Mouse (Mus musculus): Measurements from ENCODE around the gene Kcnj9. TPM values are rescaled to one million over a fixed set of nuclear protein-coding genes. Genes with fewer than 3 reads are reported as not detected.

The Kcnj9 gene
- total RNA-seq (2021): 0.18 TPM in 1 of 2 replicates, not detected in the other
- long read RNA-seq: 0 reads

DNA sequence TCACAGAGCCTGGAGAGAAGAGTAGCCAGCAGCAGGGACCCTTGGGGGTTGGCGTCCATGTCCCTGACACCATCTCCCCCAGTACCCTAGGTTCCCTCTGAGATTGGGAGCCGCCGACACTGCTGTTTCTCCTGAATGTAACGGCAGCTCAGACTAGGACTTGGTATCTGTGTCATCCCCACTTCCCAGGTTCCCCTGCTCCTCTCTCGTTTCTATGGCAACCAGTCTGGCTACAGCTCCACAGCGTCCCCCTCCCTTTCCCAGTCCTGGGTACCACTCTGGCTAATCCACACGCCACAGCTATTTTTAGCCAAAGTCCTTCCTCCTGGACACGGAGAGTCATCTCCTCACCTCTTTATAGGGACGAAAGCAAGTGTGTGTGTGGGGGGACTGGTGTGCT lies at the start of gene Kcnj9:
TSS of gene Kcnj9 (minus strand) at position 188 of the 400 bp plus-strand sequence.
- no peak for DNase-seq

DNA sequence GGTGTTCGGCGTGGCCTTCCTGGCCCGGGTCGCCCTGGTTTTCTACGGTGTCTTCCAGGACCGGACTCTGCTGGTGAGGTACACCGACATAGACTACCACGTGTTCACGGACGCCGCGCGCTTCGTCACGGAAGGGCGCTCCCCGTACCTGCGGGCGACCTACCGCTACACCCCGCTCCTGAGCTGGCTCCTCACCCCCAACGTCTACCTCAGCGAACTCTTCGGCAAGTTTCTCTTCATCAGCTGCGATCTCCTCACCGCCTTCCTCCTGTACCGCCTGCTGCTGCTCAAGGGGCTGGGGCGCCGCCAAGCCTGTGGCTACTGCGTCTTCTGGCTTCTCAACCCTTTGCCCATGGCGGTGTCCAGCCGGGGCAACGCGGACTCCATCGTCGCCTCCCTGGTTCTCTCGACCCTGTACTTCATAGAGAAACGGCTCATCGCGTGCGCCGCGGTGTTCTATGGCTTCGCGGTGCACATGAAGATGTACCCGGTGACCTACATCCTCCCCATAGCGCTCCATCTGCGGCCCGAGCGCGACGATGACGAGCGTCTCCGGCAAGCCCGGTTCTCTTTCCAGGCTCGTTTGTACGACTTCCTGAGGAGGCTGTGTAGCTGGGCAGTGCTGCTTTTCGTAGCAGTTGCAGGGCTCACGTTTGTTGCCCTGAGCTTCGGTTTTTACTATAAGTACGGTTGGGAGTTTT lies 47.8 kb upstream of the Kcnj9 start:
- no peak for DNase-seq

DNA sequence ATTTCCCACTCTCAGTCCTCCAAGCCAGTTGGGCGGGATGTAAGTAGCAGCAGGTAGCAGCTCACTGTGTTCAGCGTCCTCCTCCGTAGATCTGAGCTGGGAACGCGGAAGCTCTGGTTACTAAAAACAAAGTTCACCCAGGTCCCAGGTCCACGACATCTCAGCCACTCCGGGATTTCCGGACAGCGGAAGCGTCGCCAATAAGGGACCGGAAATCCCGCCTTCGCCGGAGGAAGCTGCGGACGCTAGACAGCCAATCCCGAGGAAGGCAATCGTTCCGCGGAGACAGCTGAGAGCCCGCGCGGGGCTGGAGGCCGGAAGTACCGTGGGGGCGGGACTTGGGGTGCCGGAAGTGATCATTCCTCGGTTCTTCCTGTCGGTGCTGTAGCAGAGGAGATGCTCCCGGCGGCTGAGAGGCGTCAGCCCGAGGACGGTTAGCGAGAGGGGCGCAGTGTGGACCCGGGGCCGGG lies 47.1 kb upstream of the Kcnj9 start, which contains the start of gene Pigm:
TSS of gene Pigm (plus strand) at position 349 of the 470 bp plus-strand sequence.
- peak; percentile 97 for DNase-seq

DNA sequence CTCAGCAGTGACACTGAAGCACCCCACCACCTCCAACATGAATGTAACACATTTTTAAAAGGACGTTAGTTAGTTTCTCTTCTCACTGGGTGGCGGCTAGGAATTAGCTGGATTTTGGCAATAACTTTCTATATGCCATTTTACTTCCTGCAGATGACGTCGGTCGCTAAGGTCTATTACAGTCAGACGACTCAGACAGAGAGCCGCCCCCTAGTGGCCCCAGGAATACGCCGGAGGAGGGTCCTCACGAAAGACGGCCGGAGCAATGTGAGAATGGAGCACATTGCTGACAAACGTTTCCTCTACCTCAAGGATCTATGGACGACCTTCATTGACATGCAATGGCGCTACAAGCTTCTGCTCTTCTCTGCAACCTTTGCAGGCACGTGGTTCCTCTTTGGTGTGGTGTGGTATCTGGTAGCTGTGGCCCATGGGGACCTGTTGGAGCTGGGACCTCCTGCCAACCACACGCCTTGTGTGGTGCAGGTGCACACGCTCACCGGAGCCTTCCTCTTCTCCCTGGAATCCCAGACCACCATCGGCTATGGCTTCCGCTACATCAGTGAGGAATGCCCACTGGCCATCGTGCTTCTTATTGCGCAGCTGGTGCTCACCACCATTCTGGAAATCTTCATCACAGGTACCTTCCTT lies 39.8 kb upstream of the Kcnj9 start:
- DNase-seq: peak; percentile 58

DNA sequence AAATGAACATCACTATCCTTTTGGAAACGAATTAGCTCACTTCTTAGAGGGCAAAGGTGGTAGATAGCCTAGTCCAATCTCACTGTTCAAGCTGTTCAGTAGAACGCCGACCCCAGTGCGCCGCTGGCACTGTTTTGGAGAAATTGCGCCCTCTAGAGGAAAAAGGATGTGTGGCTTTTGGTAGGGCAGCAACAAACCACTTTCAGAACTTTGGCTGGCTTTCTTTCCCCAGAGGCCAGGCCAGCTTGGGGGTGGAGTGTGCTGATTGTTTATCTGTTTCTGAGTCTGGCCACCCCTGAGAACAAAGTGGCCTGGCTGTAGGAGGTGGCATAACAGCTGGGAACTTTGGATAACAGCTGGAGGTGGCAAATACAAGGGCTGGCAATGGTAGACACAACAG lies 35.6 kb upstream of the Kcnj9 start:
- DNase-seq: peak; percentile 35

DNA sequence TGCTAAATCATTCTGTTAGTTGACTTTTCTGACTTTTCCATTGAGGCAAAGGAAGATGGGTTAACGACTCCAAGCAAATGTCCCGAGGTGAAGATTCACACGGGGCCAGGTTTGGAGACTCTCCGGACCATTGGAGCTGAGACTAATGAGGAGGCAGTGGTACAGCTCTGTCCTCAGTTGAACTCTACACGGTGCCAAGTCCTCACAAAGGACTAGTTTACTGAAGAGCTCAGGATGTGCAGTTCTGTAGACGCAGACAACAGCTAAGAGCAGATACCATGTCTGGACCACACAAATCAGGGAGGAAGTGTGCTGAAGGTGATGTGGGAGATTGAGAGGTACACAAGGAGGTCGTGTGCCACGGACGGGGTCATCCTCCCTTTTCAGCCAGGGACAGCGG lies 29.2 kb upstream of the Kcnj9 start:
- no peak for DNase-seq

DNA sequence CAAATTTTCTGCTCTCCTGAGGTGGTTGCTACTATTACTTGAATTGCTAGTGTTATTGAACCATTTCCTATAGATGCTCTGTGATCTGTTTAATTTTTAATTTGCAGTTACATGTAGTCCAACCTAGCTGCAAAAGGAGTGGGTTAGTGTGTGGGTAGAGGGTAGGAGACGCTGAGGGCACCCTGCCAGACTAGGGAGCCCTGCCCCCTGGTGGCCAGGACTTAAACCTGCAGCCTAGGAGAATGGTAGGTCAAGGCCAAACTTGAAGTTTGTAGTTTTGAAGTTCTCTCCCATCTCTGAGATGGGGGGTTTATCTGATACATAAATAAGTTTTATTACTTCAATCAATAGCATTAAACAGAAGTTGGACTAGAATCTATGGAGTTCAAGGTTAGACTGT lies 28.4 kb upstream of the Kcnj9 start:
- DNase-seq: peak; percentile 76

DNA sequence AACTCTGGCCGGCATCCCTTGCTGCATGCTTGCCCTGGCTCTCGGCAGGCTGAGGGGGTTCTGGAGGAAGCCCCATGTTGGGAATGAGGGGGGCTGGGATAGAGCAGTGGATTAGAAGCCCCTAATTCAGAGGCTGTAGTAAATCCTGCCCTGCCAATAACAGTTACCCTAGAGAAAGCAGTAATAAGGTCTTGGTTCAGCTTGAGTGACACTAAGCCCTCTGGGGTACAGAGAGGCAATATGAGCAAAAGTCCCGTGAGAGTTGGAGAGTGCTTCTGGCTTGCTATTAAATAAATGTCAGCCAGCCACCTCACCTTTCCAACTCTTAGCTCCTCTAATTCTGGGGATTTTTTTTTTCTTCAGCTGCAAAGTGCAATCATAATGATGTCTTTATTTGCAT lies 26.2 kb upstream of the Kcnj9 start:
- DNase-seq: no peak

DNA sequence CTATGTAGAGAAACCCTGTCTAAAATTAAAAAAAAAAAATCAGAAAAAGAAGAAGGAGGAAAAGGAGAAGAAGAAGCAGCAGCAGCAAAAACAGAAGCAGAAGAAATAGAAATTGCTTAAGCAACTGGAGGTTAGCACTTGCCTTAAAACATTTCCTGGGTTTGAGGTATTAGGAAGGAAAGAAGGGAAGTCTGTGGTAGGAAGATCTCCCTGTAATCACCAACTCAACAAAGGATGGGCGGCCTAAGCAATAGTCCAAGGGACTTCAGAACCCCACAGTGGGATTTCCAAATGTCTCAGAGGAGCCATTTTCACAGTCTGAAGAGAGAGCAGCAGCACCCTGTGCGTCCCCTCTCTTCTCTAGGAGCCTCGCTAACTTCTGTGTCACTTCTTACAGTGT lies 23.3 kb upstream of the Kcnj9 start:
- no peak for DNase-seq

DNA sequence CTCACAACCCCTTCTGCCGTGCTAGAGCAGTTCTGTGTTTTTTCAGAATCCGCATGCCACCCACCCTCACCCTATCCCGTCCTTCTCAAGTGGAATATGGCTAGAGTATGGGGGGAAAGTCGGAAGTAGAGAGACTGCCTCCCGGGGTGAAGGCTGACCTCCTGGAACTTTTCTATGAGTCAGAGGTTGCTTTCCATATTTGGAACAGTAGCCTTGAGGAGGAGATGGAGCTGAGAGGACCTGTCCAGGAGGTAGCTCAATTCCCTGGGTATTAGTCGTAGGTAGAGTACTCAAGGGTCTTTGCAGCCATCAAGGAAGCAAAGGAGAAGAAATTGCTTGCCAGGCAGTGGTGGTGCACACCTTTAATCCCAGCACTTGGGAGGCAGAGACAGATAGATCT lies 22.9 kb upstream of the Kcnj9 start:
- no peak for DNase-seq

DNA sequence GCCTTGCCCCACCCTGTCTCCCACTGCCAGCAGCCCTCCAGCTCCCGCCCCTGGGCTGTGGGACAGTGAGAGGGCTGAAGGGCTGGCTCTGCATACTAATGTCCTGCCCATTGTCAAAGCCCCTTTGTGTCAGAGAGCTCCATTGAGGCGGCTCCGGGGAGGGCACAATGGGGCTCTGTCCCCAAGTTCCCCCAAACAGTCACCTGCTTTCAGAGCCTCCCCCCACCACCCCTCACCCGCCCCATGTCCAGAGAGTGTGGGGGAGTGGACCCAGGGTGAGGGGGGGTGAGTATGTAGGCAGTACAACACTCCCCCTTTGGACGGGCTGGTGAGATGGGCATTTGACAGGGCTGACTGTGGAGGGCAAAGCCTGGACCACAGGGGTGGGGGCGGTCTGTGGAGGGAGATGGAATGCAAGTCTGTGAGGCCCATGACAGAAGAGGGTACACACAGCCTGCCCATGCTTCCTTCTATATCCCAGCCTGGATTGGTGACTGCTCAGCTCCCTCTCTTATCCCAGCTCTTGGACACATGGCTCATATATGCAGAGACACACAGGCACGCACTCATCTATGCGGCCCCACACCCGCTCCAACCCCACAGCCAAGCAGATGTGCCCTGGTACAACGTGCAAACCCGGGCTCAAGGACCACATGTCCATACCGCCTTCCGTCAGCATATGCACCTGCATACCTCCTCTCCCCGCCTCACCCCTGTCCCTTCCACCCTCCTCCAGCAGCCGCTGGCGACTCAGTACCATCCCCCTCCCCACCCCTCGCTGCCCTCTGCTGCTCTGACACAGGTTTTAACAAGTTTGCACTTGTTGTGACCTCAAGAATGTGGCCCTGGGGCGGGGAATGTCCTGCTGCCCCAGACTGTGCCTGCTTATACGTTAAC lies 21.0 kb upstream of the Kcnj9 start:
- DNase-seq: no peak

DNA sequence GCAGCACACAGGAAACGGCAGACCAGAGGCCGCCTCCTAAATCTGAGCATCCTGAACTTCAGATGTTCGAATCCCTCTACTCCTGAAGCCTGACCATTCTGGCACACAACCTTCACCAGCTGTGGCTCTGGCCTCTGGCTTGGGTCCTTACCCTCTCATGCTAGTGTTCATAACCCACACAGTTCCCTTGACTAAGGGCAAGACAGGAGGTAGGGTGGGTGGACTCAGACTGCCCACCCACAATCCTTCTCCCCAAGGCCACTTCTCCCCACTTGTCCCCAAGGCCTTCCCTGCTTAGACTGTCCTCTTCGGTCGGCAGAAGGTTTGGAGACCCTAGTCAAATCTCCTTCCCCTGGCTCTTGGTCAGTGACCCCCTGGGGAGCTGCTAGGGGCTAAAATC lies 20.4 kb upstream of the Kcnj9 start:
- no peak for DNase-seq

DNA sequence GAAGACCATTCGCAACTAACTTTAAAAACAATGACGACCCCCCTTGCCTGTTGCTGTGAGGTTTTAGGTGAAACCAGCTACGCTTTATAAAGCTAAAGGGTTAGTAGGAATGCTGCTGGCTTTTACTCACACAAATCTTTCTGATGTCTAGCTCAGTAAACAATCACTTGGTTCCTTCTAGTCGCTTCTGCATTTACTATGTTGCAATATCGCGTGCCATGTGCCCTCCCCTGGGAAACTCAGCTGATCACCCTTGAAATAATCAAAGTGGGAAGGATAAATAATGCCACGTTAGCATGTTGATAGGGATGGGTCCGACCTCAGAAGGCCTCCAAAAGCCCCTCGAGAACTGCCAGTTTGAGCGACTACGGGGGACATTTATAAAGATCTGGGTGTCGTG lies 18.3 kb upstream of the Kcnj9 start:
- no peak for DNase-seq

DNA sequence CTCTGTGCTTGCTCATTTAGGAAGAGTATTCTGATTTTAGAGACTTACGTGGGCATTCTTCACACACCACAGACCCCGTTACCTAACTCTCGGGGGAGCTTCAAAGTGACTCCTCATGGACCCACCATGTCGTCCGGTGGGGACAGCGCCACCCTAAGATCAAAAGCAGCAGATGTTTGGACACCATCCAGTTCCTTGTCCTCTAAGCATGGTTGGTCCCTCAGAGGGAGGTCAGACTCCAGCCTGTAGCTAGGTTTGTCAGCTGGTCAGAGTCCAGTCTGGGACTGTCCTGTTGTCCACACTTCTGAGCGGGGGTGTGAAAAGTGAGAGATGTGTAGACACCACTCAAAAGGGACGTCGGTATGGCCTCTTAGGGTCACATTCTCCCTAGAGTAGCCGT lies 17.6 kb upstream of the Kcnj9 start:
- DNase-seq: no peak

DNA sequence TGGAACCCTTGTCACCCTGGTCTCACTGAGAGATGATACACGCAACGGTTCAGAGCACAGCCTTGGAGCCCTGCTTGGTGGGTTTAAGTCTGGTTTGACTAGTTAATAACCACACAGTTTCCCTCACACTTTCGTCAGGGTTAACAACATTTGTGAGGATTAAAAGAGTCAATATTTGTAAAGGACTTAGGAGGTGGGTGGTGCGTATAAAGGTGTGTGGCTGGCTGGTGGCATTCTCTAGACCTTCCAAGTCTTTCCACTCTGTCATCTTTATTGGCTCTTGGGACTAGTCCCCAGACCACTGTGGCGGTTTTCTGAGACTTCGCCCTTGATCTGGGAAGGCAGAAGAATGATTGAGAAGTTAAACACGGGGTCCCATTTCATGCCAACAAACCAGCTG lies 15.7 kb upstream of the Kcnj9 start:
- no peak for DNase-seq

DNA sequence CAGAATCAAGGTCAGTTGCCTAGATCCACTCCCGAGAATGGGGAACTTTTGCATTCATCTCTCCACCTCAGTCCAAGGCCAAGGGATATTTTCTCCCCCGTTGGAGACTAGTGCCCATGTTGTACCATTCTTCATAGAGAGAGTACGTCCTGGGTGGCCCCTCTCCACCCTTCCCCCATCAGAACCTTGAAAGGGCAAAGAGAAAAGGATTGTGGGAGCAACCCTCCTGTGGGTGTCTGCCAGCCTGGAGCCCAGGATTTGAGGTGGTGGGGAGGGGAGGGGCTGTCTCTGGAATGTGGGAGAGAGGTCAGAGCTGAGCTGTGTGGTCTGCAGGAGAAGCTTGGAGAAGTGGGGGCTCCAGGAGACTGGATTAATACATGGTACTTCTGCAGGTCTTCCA lies 14.8 kb upstream of the Kcnj9 start:
- no peak for DNase-seq

DNA sequence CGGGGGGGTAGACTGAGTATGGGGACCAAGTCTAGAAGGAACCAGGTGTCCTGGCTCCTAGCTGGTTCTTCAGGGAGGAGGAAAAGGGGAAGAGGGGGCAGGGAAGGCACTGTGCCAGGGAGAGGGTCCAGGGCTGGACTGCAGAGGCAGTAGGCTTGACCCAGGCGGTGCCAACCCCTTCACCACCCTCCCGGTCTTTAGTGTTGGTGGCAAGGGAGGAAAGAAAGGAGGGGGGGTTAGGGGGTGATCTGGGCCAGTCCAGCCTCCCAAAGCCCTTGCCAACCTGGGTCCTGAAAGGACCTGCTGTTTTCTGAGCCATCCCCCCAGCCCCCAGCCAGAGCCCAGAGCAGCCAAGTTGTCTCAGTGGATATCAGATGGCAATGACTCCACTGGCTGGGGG lies 13.6 kb upstream of the Kcnj9 start:
- DNase-seq: no peak

DNA sequence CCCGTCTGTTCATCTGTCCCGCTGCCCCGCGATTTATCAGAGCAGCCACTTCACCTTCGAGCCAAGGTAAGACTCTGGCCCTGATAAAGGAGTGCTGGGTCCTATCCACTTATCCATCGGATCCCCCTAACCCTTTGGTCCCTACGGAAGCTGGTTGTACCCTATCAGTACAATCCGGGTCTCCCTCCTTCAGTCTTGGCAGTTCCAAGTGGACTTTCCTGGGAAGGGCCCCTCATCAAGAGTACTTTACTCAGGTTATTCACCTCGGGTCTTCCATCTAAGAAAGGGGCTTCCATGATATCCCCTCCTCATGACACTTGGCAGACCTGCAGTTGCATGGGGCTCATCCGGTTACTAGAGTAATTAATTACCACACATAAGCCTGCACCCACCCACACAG lies 12.3 kb upstream of the Kcnj9 start:
- DNase-seq: no peak

DNA sequence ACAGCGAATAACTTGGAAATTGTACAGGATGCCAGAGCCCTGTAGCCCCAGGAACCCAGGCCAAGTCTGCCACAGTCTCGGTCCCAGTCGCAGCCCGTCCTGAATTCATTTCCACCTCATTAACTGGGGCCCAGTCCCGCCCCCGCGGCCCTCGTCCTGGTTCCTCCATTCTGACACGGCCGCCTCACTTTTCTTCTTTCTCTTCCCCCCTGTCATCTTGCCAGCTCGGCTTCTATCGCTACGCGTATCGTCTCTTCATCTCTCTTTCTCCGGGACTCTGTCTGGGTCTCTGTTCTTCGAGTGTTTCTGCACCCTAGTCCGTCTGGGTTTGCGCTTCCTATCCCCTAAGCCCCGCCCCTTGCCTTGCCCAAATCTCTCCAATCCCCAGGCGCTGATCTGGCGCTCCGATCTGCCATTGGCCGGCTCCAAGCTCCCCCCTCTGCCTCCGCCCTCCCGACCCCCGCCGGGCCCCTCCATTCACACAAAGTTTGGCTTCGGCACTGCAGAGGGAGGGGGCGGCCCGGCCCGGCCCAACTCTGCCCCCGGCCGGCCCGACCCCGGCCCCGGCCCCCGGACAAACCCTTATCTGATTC lies 11.7 kb upstream of the Kcnj9 start, which contains the start of gene Kcnj10:
TSS of gene Kcnj10 (plus strand) at position 482 of the 593 bp plus-strand sequence.
- peak; percentile 78 for DNase-seq

DNA sequence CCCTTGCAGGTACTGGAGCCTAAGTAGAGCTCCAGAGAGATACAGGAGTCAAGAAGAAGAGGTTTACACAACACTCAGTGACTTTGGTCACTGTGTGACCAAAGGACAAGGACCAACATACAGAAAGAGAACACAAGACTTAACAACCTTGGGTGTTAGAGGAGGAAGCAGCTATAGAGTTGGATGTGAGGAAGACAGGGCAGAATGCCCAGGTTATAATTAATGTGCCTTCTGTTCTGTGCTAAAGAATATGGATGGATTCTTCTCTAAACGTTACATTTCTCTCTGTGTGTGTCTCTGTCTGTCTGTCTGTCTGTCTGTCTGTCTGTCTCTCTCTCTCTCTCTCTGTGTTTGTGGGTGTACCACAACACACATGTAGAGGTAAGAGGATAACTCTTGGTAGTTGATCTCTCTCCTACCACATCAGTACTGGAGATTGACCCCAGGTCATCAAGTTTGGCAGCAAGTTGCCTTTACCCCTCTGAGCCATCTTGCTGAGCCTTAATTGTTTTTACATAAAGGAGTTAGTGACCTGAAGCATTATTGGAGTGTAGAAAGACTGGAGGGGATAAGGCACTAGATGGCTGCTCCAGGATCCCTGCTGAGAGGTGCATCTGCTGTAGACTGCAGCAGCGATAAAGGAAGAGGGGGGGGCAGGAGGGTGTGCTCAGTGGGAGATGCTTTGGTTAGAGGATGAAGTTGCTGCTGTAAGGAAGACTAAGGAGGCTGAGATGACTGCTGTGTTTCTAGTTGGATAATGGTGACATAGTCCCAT lies 8.5 kb upstream of the Kcnj9 start:
- no peak for DNase-seq

DNA sequence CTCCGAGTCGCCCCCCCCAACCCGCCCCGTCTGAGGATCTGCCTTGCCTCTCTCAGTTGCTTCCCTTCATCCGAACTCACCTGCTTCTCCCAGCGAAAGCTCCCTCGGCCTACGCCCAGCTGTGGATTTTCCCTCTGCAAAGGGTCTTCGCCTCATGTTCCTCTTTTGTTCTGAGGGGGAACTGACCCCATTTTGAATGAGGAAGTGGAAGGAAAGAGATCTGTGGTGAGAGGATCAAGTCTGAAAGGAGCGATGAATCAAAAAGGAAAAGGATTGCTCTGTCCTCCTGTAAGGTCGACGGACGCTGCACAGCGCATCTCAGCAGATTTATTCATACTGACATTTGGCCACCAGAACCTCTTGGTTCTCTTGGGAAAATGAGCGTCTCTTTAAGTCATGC lies 6.7 kb upstream of the Kcnj9 start:
- no peak for DNase-seq

DNA sequence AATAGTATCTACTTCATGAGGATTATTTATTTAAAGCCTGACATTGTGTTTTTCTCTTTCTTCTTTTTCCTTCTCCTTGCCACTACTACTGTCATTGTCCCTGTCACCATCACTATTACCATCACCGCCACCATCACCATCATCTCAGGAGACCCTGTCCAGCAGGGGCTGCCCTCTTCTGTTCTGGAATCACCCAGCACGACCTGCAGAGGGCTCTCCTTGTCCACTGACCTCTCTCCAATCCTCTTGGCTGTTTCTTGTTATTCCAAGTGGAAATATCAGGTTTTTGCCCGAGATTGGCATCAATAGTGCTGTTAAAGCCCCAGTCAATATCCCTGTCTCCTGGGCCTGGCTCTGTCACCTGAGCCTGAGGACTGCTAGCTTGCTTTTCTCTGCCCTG lies 4.4 kb upstream of the Kcnj9 start:
- no peak for DNase-seq
